Comparison of ENCODE assay signal across 15 mouse cellular contexts in genomic region chr7:74687303-74688115, GRCm38 (mm10).
A peak's percentile ranks its signal among the peaks of the same experiment; 100 is the strongest.
DNase-seq lines count a peak whose midpoint lies in the region; ATAC-seq and TF ChIP-seq lines count a peak whose summit lies in the region.
"Had no signal": no experiment of that assay in that cellular context is flagged by ENCODE, and none has a peak within 500 bp of the region (broad histone marks: within the 10 kb centered on the region; RNA-seq: fewer than 3 reads in every experiment).

No protein-coding gene starts in this region.

- no peak overlapping the region for H3K4me3 ChIP-seq in forebrain, embryonic 12.5 days (replicated peaks)
- H3K4me3 ChIP-seq in hindbrain, postnatal 0 days (ENCODE audit: low read length): no peak overlapping the region
- no peak overlapping the region for H3K4me3 ChIP-seq in heart, embryonic 11.5 days (ENCODE audit: low read depth, low read length)
- H3K4me3 ChIP-seq: limb, embryonic 10.5 days; liver, embryonic 13.5 days; myocyte had no signal

- TF ChIP-seq CTCF in hindbrain, postnatal 0 days (IDR thresholded peaks at IDR 0.05; ENCODE audit: low read depth): no peak

- no peaks in the 10 kb centered on the region for H3K36me3 ChIP-seq in forebrain, embryonic 12.5 days (replicated peaks)
- H3K36me3 ChIP-seq in hindbrain, postnatal 0 days (ENCODE audit: insufficient read depth, low read length): no peaks in the 10 kb centered on the region
- H3K36me3 ChIP-seq in heart, embryonic 11.5 days (ENCODE audit: control insufficient read depth, insufficient read depth, low read length): no peaks in the 10 kb centered on the region
- H3K36me3 ChIP-seq: limb, embryonic 10.5 days; liver, embryonic 13.5 days had no signal

- ATAC-seq in forebrain, embryonic 12.5 days (ENCODE audit: low FRiP score): peak; percentile 94
- peak; percentile 61 for ATAC-seq in hindbrain, postnatal 0 days
- no peak for ATAC-seq in heart, embryonic 11.5 days (replicated peaks; ENCODE audit: insufficient number of reproducible peaks, low FRiP score, low TSS enrichment)

- peak overlapping the region; percentile 58; the same call in 1 of the 2 replicates for H3K27ac ChIP-seq in forebrain, embryonic 12.5 days
- H3K27ac ChIP-seq in hindbrain, postnatal 0 days: no peak overlapping the region
- H3K27ac ChIP-seq in heart, embryonic 11.5 days (ENCODE audit: low read depth, low read length): no peak overlapping the region
- H3K27ac ChIP-seq: limb, embryonic 10.5 days; liver, embryonic 13.5 days had no signal

- H3K27me3 ChIP-seq in forebrain, embryonic 12.5 days: 0 out of 2 replicates have a peak, but pooled peaks cover 3% of the 10 kb centered on the region
- no peaks in the 10 kb centered on the region for H3K27me3 ChIP-seq in hindbrain, postnatal 0 days (ENCODE audit: insufficient read depth, low read length)
- no peaks in the 10 kb centered on the region for H3K27me3 ChIP-seq in heart, embryonic 11.5 days (ENCODE audit: control insufficient read depth, insufficient read depth, low read length)
- H3K27me3 ChIP-seq: liver, embryonic 13.5 days had no signal

- H3K4me2 ChIP-seq in forebrain, embryonic 12.5 days: peak overlapping the region; percentile 30; the same call in 1 of the 2 replicates
- H3K4me2 ChIP-seq in hindbrain, postnatal 0 days (ENCODE audit: low read depth, low read length): no peak overlapping the region
- no peak overlapping the region for H3K4me2 ChIP-seq in heart, embryonic 11.5 days
- H3K4me2 ChIP-seq: liver, embryonic 13.5 days had no signal

- DNase-seq in embryo, embryonic 10 days (ENCODE audit: low spot score): peak; percentile 34
- DNase-seq in embryo, embryonic 9.5 days (ENCODE audit: extremely low spot score): no peak
- DNase-seq in ES-CJ7 (ENCODE audit: low read depth, low spot score): peak; percentile 38
- no peak for DNase-seq in hindbrain, postnatal 0 days (ENCODE audit: low spot score)
- no peak for DNase-seq in layer of hippocampus, postnatal 14 days (ENCODE audit: low spot score in 2 of 2)
- no peak for DNase-seq in cerebellum, postnatal 36 days
- DNase-seq: cerebellum, adult 11 months; kidney, adult 9 months; kidney, postnatal 4 days; layer of hippocampus, postnatal 36 days; liver, embryonic 13.5 days had no signal

- H3K9me3 ChIP-seq in forebrain, embryonic 12.5 days: no peaks in the 10 kb centered on the region
- no peaks in the 10 kb centered on the region for H3K9me3 ChIP-seq in hindbrain, postnatal 0 days (ENCODE audit: low read length)
- no peaks in the 10 kb centered on the region for H3K9me3 ChIP-seq in heart, embryonic 11.5 days (replicated peaks; ENCODE audit: control insufficient read depth, low read length)
- H3K9me3 ChIP-seq: limb, embryonic 10.5 days; liver, embryonic 13.5 days had no signal

- peaks cover 19% of the 10 kb centered on the region for H3K4me1 ChIP-seq in forebrain, embryonic 12.5 days
- no peaks in the 10 kb centered on the region for H3K4me1 ChIP-seq in hindbrain, postnatal 0 days (ENCODE audit: insufficient read depth, low read length)
- no peaks in the 10 kb centered on the region for H3K4me1 ChIP-seq in heart, embryonic 11.5 days (ENCODE audit: control insufficient read depth, insufficient read depth, low read length)
- H3K4me1 ChIP-seq: liver, embryonic 13.5 days had no signal

- no peak overlapping the region for H3K9ac ChIP-seq in forebrain, embryonic 12.5 days
- H3K9ac ChIP-seq in hindbrain, postnatal 0 days (replicated peaks; ENCODE audit: low read length): no peak overlapping the region
- no peak overlapping the region for H3K9ac ChIP-seq in heart, embryonic 11.5 days (ENCODE audit: low read depth, low read length)
- H3K9ac ChIP-seq: liver, embryonic 13.5 days had no signal

- WGBS in forebrain, embryonic 12.5 days: 15% methylated on average over 13 of the region's 13 CpGs
- WGBS in hindbrain, postnatal 0 days: 34% methylated on average over 13 of the region's 13 CpGs
- WGBS in heart, embryonic 11.5 days (ENCODE audit: insufficient replicate concordance): 68% methylated on average over 13 of the region's 13 CpGs

Comparison
In these comparisons a context has a peak if more than half of its experiments do, and no peak if none do; other contexts are left out.
1. DNase-seq: peak in embryo, embryonic 10 days (single experiment) and ES-CJ7 (single experiment); none in embryo, embryonic 9.5 days (single experiment), hindbrain, postnatal 0 days (single experiment), layer of hippocampus, postnatal 14 days (0 of 2) and cerebellum, postnatal 36 days (0 of 2).